Mouse (Mus musculus) 3134 (cell line): ENCODE measurements around the gene Dgkh.
A peak's percentile ranks its signal among the peaks of the same experiment; 100 is the strongest.

Experiments used
- DNase-seq: peaks from one replicate; pipeline ENCODE4 v3.0.0-alpha.2; 2011; ENCODE audit warnings: low spot score; ENCODE audit not compliant: insufficient read length; ENCODE audit errors: extremely low read depth

The Dgkh gene

DNA sequence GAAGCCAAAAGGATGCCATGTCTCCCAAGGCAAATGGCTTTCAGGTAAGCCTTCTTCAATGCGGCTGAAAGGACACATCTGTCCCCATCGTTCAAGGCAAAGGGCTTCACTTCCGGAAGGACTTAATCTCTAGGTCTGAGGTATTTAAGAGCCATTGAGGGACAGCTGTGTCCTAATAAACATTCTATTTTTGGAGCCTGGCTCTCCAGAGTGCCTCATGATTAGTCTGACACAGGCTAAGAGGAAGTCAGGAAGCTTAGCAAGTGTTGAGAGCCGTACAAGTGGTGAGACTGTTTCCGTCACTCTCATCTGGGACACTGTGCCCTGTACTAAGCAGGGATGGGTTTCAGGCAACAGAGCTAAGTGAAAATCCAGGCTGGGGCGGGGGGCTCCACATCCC lies 183.8 kb downstream of the Dgkh start:
- DNase-seq, result no peak

- DNase-seq, result no peak
Observed at GRCm38 (mm10) chr14:78541319-78541718, 191.3 kb downstream of the Dgkh start.

DNA sequence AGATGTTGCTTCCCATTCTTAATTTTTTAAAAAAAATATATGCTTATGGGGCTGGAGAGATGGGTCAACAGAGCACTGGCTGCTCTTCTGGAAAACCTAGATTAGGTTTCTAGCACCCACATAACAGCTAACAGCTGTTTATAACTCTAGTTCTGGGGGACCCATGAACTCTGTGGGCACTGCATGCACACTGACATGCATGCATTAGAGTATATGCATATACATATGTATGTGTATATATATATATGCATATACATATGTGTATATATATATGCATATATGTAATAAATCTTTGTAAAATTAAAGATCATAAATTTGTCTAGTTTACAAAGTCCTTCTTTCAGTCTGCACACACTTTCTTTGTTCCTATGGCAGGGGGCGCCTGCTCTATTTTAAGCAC lies 192.8 kb downstream of the Dgkh start:
- DNase-seq, result no peak

- no peak for DNase-seq
Observed at GRCm38 (mm10) chr14:78538572-78539320, 193.8 kb downstream of the Dgkh start.

DNA sequence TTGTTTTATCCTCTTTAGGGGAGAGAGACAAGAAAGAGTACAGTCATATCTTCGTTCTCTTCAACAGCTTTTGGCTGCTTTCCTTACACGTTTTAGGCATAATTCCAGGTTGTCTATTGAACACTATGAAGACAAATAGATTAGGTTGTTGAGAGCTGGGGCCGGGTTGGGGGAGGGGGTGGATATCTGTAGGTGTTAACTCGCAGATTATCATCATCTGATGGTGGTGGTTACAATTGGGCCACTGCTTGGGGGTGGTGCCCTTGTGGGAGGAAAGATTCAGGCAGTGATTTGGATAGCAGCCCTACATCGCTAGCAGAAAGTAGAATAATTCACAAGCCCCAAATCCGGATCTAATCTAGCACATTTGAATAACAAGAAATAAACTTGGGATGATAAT lies 195.0 kb downstream of the Dgkh start:
- DNase-seq, result no peak

DNA sequence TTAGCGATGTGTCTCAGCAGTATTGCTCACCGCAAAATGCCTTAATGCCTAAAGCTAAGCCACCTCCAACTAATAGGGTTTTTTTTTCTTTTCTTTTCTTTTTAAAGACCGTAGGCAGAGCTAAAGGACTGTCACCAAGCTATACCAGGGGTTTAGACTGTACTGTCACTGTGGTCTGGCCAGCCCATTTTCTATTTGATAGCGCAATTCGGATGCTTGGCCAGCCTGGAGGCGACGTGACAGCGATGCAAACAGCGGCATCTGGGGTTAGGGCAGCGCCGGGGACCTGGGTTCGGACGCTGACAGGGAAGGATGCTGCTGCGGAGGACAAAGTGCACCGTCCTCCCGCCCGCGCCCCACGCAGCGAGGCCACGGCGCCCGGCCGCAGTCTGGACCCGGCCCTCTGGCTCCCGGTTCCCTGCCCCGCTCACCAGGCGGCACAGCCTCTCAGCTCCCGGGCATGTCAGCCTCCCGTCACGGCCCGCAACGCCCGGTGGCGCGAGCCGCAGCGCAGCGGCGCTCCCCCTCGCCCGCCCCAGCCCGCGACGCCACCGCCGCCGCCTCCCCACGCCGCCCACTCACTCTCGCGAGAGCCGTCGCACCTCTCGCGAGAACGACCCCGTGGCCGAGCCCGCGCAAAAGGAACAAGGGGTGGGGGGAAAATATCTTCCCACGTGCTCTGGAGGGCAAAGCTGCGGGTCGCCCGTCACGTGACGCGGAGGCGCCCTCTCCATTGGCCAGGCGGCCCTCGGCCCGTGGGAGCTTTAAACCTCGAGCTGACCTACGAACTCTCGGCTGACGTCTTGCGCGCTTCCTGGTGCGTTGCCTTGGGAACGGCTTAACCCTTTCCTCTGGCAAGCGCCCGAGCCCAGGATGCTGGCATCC lies 196.1 kb downstream of the Dgkh start, which contains the start of gene Akap11:
Akap11 (minus strand) TSS at position 528 of the 885 bp plus-strand sequence.
- peak; percentile 89 for DNase-seq

DNA sequence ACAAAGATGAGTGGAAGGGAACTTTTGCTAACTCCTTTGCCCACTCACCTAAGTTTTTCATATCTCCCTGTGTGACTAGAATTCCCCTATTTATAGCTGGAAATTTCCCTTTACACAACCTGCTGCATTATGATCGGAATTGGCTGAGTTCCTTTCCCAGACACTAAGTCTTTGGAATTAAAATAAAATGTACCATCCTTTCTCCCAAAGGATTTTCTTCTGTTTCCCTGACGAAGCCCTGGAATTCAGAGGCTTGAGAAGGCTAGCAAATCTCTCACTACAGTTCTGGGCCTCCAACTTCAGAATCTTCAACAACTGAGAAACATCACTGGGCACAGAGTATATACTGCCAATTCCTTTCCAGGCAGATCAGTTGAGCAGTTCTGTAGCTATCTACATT lies 197.2 kb downstream of the Dgkh start:
- no peak for DNase-seq

DNA sequence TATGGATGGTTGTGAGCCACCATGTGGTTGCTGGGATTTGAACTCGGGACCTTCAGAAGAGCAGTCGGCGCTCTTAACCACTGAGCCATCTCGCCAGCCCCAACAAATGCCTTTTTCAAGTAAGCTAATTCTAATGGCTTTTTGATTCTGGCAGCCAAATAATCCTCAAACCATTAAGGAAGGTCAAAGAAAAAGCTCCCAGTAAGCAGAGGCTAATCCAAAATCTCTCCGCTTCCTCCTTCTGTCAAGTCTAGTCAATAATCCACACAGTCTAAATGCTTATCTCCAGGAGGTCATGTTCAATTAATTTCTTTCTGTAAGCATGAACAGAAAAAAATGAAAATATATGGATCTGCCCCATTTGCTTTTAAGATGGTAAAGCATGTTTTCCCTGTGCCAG lies 197.9 kb downstream of the Dgkh start:
- DNase-seq, result no peak

- no peak for DNase-seq
Observed at GRCm38 (mm10) chr14:78533701-78534100, 198.9 kb downstream of the Dgkh start.

GRCm38 (mm10) chr14:78532345-78532744 lies 200.2 kb downstream of the Dgkh start:
- no peak for DNase-seq

- no peak for DNase-seq
Observed at GRCm38 (mm10) chr14:78530256-78530655, 202.3 kb downstream of the Dgkh start.

- DNase-seq, result no peak
Observed at GRCm38 (mm10) chr14:78528461-78529425, 203.8 kb downstream of the Dgkh start.

- DNase-seq, result no peak
Observed at GRCm38 (mm10) chr14:78526907-78527306, 205.7 kb downstream of the Dgkh start.

GRCm38 (mm10) chr14:78526475-78526874 lies 206.1 kb downstream of the Dgkh start:
- DNase-seq, result no peak

GRCm38 (mm10) chr14:78525611-78526457 lies 206.7 kb downstream of the Dgkh start:
- DNase-seq, result no peak

GRCm38 (mm10) chr14:78525059-78525458 lies 207.5 kb downstream of the Dgkh start:
- no peak for DNase-seq

- no peak for DNase-seq
Observed at GRCm38 (mm10) chr14:78510713-78511112, 221.9 kb downstream of the Dgkh start.

- DNase-seq, result no peak
Observed at GRCm38 (mm10) chr14:78509791-78510190, 222.8 kb downstream of the Dgkh start.
